Mouse (Mus musculus) olfactory bulb, adult 2 months (tissue): ENCODE data around the gene Mthfd1l. TPM values are rescaled to one million over a fixed set of nuclear protein-coding genes. Genes with fewer than 3 reads are reported as not detected.

ENCODE experiments used
- H3K27ac ChIP-seq: fragments of 200-500 bp; 2 replicates; pipeline ENCODE4 v1.5.1; 2012; ENCODE audit warnings: low read depth, low read length; ENCODE audit not compliant: insufficient read depth
- H3K4me1 ChIP-seq: fragments of 200-500 bp; 2 replicates; pipeline ENCODE4 v1.6.1; 2012; ENCODE audit warnings: low read length; ENCODE audit not compliant: control insufficient read depth, insufficient read depth
- H3K4me3 ChIP-seq: fragments of 200-500 bp; 2 replicates; pipeline ENCODE4 v1.5.1; 2012; ENCODE audit warnings: mild to moderate bottlenecking, low read depth, low read length, moderate library complexity; ENCODE audit not compliant: insufficient read depth
- CTCF ChIP-seq: fragments of 200-500 bp; IDR thresholded peaks from 2 replicates; pipeline ENCODE4 v1.5.1; 2012; ENCODE audit warnings: low read depth, mild to moderate bottlenecking, low read length, moderate library complexity; ENCODE audit not compliant: insufficient read depth
- POLR2A ChIP-seq: fragments of 200-500 bp; IDR thresholded peaks from 2 replicates; pipeline ENCODE4 v1.6.1; 2012; ENCODE audit warnings: mild to moderate bottlenecking, low read depth, low read length, moderate library complexity; ENCODE audit not compliant: insufficient read depth
- WGBS: fragments of 180-500 bp; shearing (Covaris S2); methylation state at CpG from one replicate; pipeline ENCODE4 v1.1.7; 2018; 5-methylcytosine and 5-hydroxymethylcytosine counted together
- polyA plus RNA-seq: library from polyadenylated mRNA; stranded (reverse); fragments of >200 nt; gene quantifications from 2 replicates; pipeline ENCODE4 v1.2.4, GENCODE M21; 2012; ENCODE audit warnings: low replicate concordance; ENCODE audit not compliant: missing spikeins, insufficient read depth, insufficient read length

Mthfd1l gene
- polyA plus RNA-seq, 1 experiment, result not detected

DNA sequence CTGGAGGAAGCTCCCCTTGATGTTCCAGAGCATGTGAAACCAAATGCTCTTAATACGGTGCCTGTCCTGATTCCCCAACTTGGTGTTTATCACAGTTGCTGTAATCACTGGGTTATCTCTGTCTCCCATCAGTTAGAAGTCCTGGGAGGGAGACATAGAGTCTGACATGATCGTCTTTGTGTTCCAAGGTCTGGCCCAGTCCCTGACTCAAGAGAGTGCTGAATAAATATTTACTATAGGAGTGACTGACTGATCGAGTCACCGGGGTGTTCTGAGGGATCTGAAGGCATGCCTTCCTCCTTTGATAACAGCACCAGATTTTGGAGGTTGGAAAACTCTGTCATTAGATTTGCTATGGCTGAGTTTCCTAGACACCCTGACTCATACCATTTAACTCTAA is 54.5 kb downstream of the Mthfd1l start:
- Histone ChIP-seq H3K4me1 (no peaks in the 10 kb centered on the region), H3K4me3 (no peak overlapping the region), H3K27ac (no peak overlapping the region)
- 69% methylated on average over 4 of the region's 4 CpGs for WGBS
- no peak for TF ChIP-seq CTCF

GRCm38 (mm10) chr10:4028851-4029442 is 56.0 kb downstream of the Mthfd1l start:
- TF ChIP-seq CTCF (no peak), POLR2A (no peak)
- WGBS, result 90% methylated on average over 15 of the region's 15 CpGs

GRCm38 (mm10) chr10:4033761-4034160 is 60.8 kb downstream of the Mthfd1l start:
- Histone ChIP-seq H3K4me1 (no peaks in the 10 kb centered on the region), H3K27ac (no peak overlapping the region), H3K4me3 (no peak overlapping the region)
- 85% methylated on average over 9 of the region's 9 CpGs for WGBS
- no peak for TF ChIP-seq POLR2A
- no peak for TF ChIP-seq CTCF

More at GRCm38 (mm10) chr10:4028851-4029442, 56.0 kb downstream of the Mthfd1l start:
- Histone ChIP-seq H3K27ac (no peak overlapping the region), H3K4me3 (no peak overlapping the region), H3K4me1 (no peaks in the 10 kb centered on the region)

DNA sequence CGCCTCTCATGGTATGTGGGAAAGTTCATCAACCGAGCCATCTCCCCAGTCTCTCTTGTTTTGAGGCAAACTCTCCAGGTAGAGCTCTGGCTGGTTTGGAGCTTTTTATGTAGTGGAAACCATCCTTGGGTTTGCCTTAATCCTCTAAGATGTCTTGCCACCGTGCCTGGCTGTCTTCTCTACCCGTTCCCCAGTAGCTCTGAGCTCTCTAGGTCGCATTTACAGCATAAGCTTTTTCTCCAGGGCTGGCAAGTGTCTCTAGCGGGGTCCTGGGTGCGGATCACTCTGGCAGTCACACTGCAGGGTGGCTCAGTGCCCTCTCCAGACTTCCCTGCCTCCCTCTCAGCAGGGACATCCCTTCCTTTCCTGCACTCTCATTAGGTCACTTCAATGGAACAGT is 63.6 kb downstream of the Mthfd1l start:
- Histone ChIP-seq H3K27ac (no peak overlapping the region), H3K4me3 (no peak overlapping the region), H3K4me1 (no peaks in the 10 kb centered on the region)
- no peak for TF ChIP-seq POLR2A
- no peak for TF ChIP-seq CTCF
- 95% methylated on average over 7 of the region's 7 CpGs for WGBS

- WGBS, result 75% methylated on average over 3 of the region's 3 CpGs
- TF ChIP-seq CTCF, result no peak
- no peak for TF ChIP-seq POLR2A
- Histone ChIP-seq H3K27ac (no peak overlapping the region), H3K4me3 (no peak overlapping the region), H3K4me1 (peaks cover 2% of the 10 kb centered on the region; the same call in 1 of the 2 replicates)
Observed at GRCm38 (mm10) chr10:4037066-4037465, 64.1 kb downstream of the Mthfd1l start.

GRCm38 (mm10) chr10:4038576-4038975 is 65.7 kb downstream of the Mthfd1l start:
- WGBS, result 96% methylated on average over 11 of the region's 11 CpGs
- no peak overlapping the region for H3K27ac ChIP-seq
- TF ChIP-seq CTCF (no peak), POLR2A (no peak)

DNA sequence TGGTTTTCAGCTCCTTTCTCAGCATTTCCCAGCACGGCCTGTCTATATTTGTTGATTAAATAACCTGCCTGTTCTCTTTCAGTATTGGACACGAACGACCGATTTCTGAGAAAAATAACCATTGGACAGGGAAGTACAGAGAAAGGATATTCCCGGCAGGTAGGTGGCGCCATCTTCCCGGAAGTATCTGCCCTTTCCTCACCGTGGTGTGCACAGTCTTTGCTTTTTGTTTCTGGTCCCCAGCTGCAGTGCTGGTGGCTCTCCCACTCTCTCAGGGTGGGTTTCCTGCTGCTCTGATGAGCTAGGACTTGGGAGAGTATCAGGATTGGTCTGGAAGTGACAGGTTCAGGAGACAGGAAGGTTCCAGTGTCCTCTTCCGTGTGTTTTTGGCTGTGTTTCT is 68.8 kb downstream of the Mthfd1l start:
- peaks cover 2% of the 10 kb centered on the region; the same call in 1 of the 2 replicates for H3K4me1 ChIP-seq
- TF ChIP-seq CTCF, result peak; percentile 48; the same call in 1 of the 2 replicates
- no peak for TF ChIP-seq POLR2A
- 46% methylated on average over 9 of the region's 9 CpGs for WGBS
- H3K27ac ChIP-seq, result no peak overlapping the region
- H3K4me3 ChIP-seq, result no peak overlapping the region

More at GRCm38 (mm10) chr10:4038576-4038975, 65.7 kb downstream of the Mthfd1l start:
- Histone ChIP-seq H3K4me1 (peaks cover 2% of the 10 kb centered on the region; the same call in 1 of the 2 replicates), H3K4me3 (no peak overlapping the region)

DNA sequence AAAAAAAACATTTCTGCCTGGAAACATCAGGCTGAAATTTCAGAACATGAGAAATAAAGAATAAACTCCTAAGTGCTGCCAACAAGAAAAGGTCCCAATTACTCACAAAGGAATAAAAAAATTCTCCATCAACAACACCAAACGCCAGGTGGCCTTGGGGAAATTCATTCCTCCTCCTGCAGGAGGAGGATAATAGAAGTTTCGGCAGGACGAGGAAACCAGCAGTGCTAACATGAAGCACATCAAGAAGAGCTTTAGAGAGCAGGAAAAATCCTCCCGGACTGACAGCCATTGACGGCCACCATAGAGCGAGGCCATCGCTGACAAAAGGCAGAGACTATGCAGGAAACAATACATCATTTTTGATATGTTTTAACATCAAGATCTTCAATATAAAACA is 71.5 kb downstream of the Mthfd1l start:
- Histone ChIP-seq H3K4me3 (no peak overlapping the region), H3K4me1 (peaks cover 4% of the 10 kb centered on the region), H3K27ac (no peak overlapping the region)
- TF ChIP-seq POLR2A (no peak), CTCF (no peak)
- 80% methylated on average over 7 of the region's 7 CpGs for WGBS

- TF ChIP-seq POLR2A (no peak), CTCF (no peak)
Observed at GRCm38 (mm10) chr10:4046496-4046895, 73.6 kb downstream of the Mthfd1l start.

GRCm38 (mm10) chr10:4047666-4048065 is 74.7 kb downstream of the Mthfd1l start:
- 92% methylated on average over 6 of the region's 6 CpGs for WGBS
- H3K4me3 ChIP-seq, result no peak overlapping the region
- H3K27ac ChIP-seq, result no peak overlapping the region
- TF ChIP-seq CTCF, result no peak
- TF ChIP-seq POLR2A, result no peak
- peaks cover 2% of the 10 kb centered on the region; the same call in 1 of the 2 replicates for H3K4me1 ChIP-seq

More at GRCm38 (mm10) chr10:4046496-4046895, 73.6 kb downstream of the Mthfd1l start:
- Histone ChIP-seq H3K4me3 (no peak overlapping the region), H3K4me1 (peaks cover 4% of the 10 kb centered on the region), H3K27ac (no peak overlapping the region)
- 37% methylated on average over 4 of the region's 4 CpGs for whole genome bisulfite sequencing

- no peak for TF ChIP-seq POLR2A
- TF ChIP-seq CTCF, result no peak
- 98% methylated on average over 4 of the region's 4 CpGs for WGBS
- H3K4me1 ChIP-seq, result peaks cover 8% of the 10 kb centered on the region
Observed at GRCm38 (mm10) chr10:4050236-4050635, 77.3 kb downstream of the Mthfd1l start.

More at GRCm38 (mm10) chr10:4050236-4050635, 77.3 kb downstream of the Mthfd1l start:
- Histone ChIP-seq H3K27ac (no peak overlapping the region), H3K4me3 (no peak overlapping the region)
